Mouse (Mus musculus) erythroblast, embryonic 14.5 days (primary cell): ENCODE results near the gene Dnajb12.

Source experiments
- GATA1 ChIP-seq: IDR thresholded peaks from 2 replicates; pipeline ENCODE4 v1.6.1; 2012; ENCODE audit warnings: low read length, inconsistent platforms, mixed read lengths
- TAL1 ChIP-seq: IDR thresholded peaks from 3 replicates; pipeline ENCODE4 v1.6.1; 2012; ENCODE audit warnings: low read length, inconsistent platforms, mixed read lengths

- TF ChIP-seq GATA1, result no peak
- TF ChIP-seq TAL1, result no peak
These were observed 47.4 kb upstream of the Dnajb12 start for GRCm38 (mm10) chr10:59831950-59832349.
